Mouse (Mus musculus) ES-E14 (cell line): ENCODE measurements at regions not wholly inside any gene's neighbourhood (a gene's known extent, or its start where the extent isn't known, plus 50 kb on each side); places are given as distances from the start of the nearest gene placed in this dataset.

Source experiments
- DNase-seq: peaks from one replicate; pipeline ENCODE4 v3.0.0-alpha.2; 2013; ENCODE audit warnings: low read depth, low spot score
- H3K27ac ChIP-seq: 2 replicates; pipeline ENCODE4 v1.5.1; 2012; ENCODE audit warnings: low read depth, mild to moderate bottlenecking, low read length, moderate library complexity, mixed read lengths; ENCODE audit not compliant: poor library complexity, insufficient read depth, severe bottlenecking
- H3K36me3 ChIP-seq: 2 replicates; pipeline ENCODE4 v1.6.1; 2012; ENCODE audit warnings: mild to moderate bottlenecking, low read length, moderate library complexity, mixed read lengths; ENCODE audit not compliant: control insufficient read depth, poor library complexity, insufficient read depth, severe bottlenecking
- H3K4me1 ChIP-seq, 2 experiments: fragments of 150-350 bp in 1 of 2; sonication (generic) in 1 of 2; 2 replicates each; pipeline ENCODE4 v1.6.1; 2012; ENCODE audit warnings: low read length in 2 of 2, mild to moderate bottlenecking in 1 of 2, mixed read lengths in 1 of 2; ENCODE audit not compliant: control insufficient read depth in 2 of 2, insufficient read depth in 2 of 2, poor library complexity in 1 of 2
- H3K4me3 ChIP-seq, 2 experiments: fragments of 150-350 bp in 1 of 2; sonication (generic) in 1 of 2; 2 replicates each; pipeline ENCODE4 v1.5.1; 2012; ENCODE audit warnings: low read length in 2 of 2, low read depth in 1 of 2, mild to moderate bottlenecking in 1 of 2, mixed read lengths in 1 of 2; ENCODE audit not compliant: insufficient read depth in 1 of 2, poor library complexity in 1 of 2, severe bottlenecking in 1 of 2
- H3K9ac ChIP-seq: 2 replicates; pipeline ENCODE4 v1.6.1; 2012; ENCODE audit warnings: low read depth, mild to moderate bottlenecking, low read length, mixed read lengths; ENCODE audit not compliant: poor library complexity, insufficient read depth, severe bottlenecking
- H3K9me3 ChIP-seq: fragments of 150-350 bp; sonication (generic); 2 replicates; pipeline ENCODE4 v1.6.1; 2012; ENCODE audit warnings: low read depth, mild to moderate bottlenecking, low read length; ENCODE audit not compliant: control insufficient read depth, insufficient read depth
- CHD2 ChIP-seq: IDR thresholded peaks from 2 replicates; pipeline ENCODE4 v1.6.1; 2014; ENCODE audit warnings: mild to moderate bottlenecking, low read depth, low read length, inconsistent platforms
- HCFC1 ChIP-seq: IDR thresholded peaks from 2 replicates; pipeline ENCODE4 v1.6.1; 2012; ENCODE audit warnings: low read length, inconsistent platforms, borderline replicate concordance; ENCODE audit not compliant: insufficient read depth
- MAFK ChIP-seq: IDR thresholded peaks from 2 replicates; pipeline ENCODE4 v1.6.1; 2014; ENCODE audit warnings: mild to moderate bottlenecking, low read depth, low read length, inconsistent platforms; ENCODE audit not compliant: insufficient read depth
- ZC3H11A ChIP-seq: IDR thresholded peaks from 2 replicates; pipeline ENCODE4 v1.6.1; 2012; ENCODE audit warnings: low read depth, mild to moderate bottlenecking, inconsistent platforms, low read length, borderline replicate concordance
- ZNF384 ChIP-seq: IDR thresholded peaks from 2 replicates; pipeline ENCODE4 v1.6.1; 2012; ENCODE audit warnings: low read depth, low read length, inconsistent platforms
- in situ Hi-C, 2 experiments: fragments of 600-800 bp; cut with MboI; formaldehyde crosslinking; loops; one replicate each; pipeline ENCODE4 v1.15.1; 2025; ENCODE audit warnings: low sequenced_read_pairs in 2 of 2, inconsistent platforms in 1 of 2; ENCODE audit not compliant: unreplicated experiment in 2 of 2

- Histone ChIP-seq H3K9me3 (no peaks in the 10 kb centered on the region), H3K27ac (no peak overlapping the region), H3K36me3 (no peaks in the 10 kb centered on the region), H3K4me3 (no peak overlapping the region), H3K4me1 (peaks cover 0 to 10% of the 10 kb centered on the region in 2 experiments; a peak in 1 of 4 replicates), H3K9ac (no peak overlapping the region)
- DNase-seq = no peak
- TF ChIP-seq ZC3H11A (no peak), CHD2 (no peak), HCFC1 (no peak), MAFK (no peak), ZNF384 (no peak)
- in situ Hi-C loops = no loop called here
Observed at GRCm38 (mm10) chr2:33978550-33978949, 90.8 kb upstream of the Mvb12b start.

DNA sequence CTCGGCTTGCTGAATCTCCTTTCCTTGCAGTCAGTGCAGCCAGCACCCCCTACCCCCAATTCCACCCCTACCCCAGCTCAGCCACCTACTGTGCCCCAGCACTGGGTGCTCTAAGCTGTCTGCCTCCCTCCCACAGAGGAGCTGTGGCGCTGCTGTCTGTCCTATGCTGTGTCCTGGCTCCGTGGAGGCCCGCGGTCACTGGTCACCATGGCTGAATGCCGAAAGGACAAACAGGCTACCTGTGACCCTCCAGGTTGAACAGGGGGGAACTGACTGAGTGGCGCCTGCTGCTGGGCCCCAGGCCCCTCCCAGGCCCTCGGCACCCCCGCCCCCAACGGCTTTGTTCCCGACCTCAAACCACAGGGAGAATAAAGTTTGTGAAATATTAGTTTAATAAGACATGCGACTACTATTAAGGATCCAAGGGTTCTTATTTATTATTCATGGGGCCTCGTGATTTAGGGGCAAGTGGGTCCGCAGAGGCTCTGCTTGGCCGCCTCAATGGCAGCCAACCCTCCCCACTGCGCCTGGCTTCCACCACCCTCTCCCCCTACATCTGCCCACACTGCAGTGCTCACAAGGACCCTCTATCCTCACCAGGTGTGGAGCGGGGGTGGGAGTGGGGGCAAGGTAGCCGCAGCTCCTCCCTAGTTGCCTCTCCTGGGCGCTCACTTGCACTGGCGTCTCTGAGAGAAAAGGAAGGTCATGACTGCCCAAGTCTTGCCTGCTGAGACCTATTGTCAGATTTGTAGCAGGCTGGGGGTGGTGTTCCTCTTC is 90.0 kb upstream of the Mvb12b start:
- Histone ChIP-seq H3K36me3 (no peaks in the 10 kb centered on the region), H3K27ac (no peak overlapping the region), H3K4me1 (peaks cover 0 to 10% of the 10 kb centered on the region in 2 experiments; a peak in 1 of 4 replicates), H3K4me3 (peak overlapping the region; percentile 9 to 32; a peak in 1 of 4 replicates), H3K9ac (no peak overlapping the region), H3K9me3 (no peaks in the 10 kb centered on the region)
- no peak for TF ChIP-seq MAFK
- in situ Hi-C loops = no loop called here
- no peak for DNase-seq

GRCm38 (mm10) chr2:33977151-33977550 is 89.4 kb upstream of the Mvb12b start:
- no peak for DNase-seq
- H3K4me3 ChIP-seq = no peak overlapping the region
- no peaks in the 10 kb centered on the region for H3K9me3 ChIP-seq
- H3K36me3 ChIP-seq = no peaks in the 10 kb centered on the region
- TF ChIP-seq CHD2 (no peak), MAFK (no peak), ZC3H11A (no peak), ZNF384 (no peak), HCFC1 (no peak)
- H3K9ac ChIP-seq = no peak overlapping the region
- H3K27ac ChIP-seq = no peak overlapping the region
- peaks cover 0 to 10% of the 10 kb centered on the region in 2 experiments; a peak in 1 of 4 replicates for H3K4me1 ChIP-seq
- in situ Hi-C loops = no loop called here

GRCm38 (mm10) chr2:33976183-33976582 is 88.4 kb upstream of the Mvb12b start:
- no peaks in the 10 kb centered on the region for H3K9me3 ChIP-seq
- TF ChIP-seq ZC3H11A (no peak), ZNF384 (no peak), CHD2 (no peak)
- DNase-seq = no peak
- H3K27ac ChIP-seq = no peak overlapping the region
- H3K36me3 ChIP-seq = no peaks in the 10 kb centered on the region
- in situ Hi-C loops = no loop called here
- no peak overlapping the region for H3K9ac ChIP-seq
- peak overlapping the region; percentile 45 to 75; a peak in 2 of 4 replicates for H3K4me3 ChIP-seq
- peaks cover 0 to 8% of the 10 kb centered on the region in 2 experiments; a peak in 1 of 4 replicates for H3K4me1 ChIP-seq
